Mouse (Mus musculus) bone marrow macrophage, adult 2 months (primary cell): ENCODE data around the gene Poll.

Source experiments
- CTCF ChIP-seq: IDR thresholded peaks from 2 replicates; pipeline ENCODE4 v1.5.1; 2012; ENCODE audit warnings: low read depth, mild to moderate bottlenecking, low read length, moderate library complexity
- POLR2A ChIP-seq: IDR thresholded peaks from 2 replicates; pipeline ENCODE4 v1.6.1; 2012; ENCODE audit warnings: mild to moderate bottlenecking, low read depth, low read length, borderline replicate concordance

GRCm38 (mm10) chr19:45515341-45515740 lies 45.0 kb downstream of the Poll start:
- TF ChIP-seq CTCF (no peak), POLR2A (no peak)
